Mouse (Mus musculus) cerebellum, adult 2 months (tissue): ENCODE data around the gene Fosb. TPM values are rescaled to one million over a fixed set of nuclear protein-coding genes. Genes with fewer than 3 reads are reported as not detected.

Experiments
- DNase-seq, 2 experiments: peaks; one replicate each; pipeline ENCODE4 v3.0.0; 2021
- H3K27ac ChIP-seq: fragments of 200-500 bp; 2 replicates; pipeline ENCODE4 v1.5.1; 2012; ENCODE audit warnings: low read length, control low read depth, inconsistent platforms; ENCODE audit not compliant: insufficient read depth
- H3K27me3 ChIP-seq: fragments of 200-500 bp; 2 replicates; pipeline ENCODE4 v1.6.1; 2012; ENCODE audit warnings: inconsistent platforms, mild to moderate bottlenecking, low read length, moderate library complexity; ENCODE audit not compliant: control insufficient read depth, insufficient read depth
- H3K4me1 ChIP-seq: fragments of 200-500 bp; 2 replicates; pipeline ENCODE4 v1.6.1; 2011; ENCODE audit warnings: low read length; ENCODE audit not compliant: control insufficient read depth, insufficient read depth
- H3K4me3 ChIP-seq: fragments of 200-500 bp; replicated peaks from 2 replicates; pipeline ENCODE3; 2011; ENCODE audit warnings: mild to moderate bottlenecking, low read depth, low read length, control low read depth; ENCODE audit not compliant: insufficient read depth
- CTCF ChIP-seq: fragments of 200-500 bp; IDR thresholded peaks from 2 replicates; pipeline ENCODE4 v1.5.1; 2011; ENCODE audit warnings: low read depth, mild to moderate bottlenecking, control low read depth, low read length, moderate library complexity, borderline replicate concordance; ENCODE audit not compliant: insufficient read depth
- POLR2A ChIP-seq: fragments of 200-500 bp; IDR thresholded peaks from 2 replicates; pipeline ENCODE4 v1.6.1; 2011; ENCODE audit warnings: low read length, control low read depth, borderline replicate concordance; ENCODE audit not compliant: insufficient read depth
- WGBS: fragments of 180-500 bp; shearing (Covaris S2); methylation state at CpG from one replicate; pipeline ENCODE4 v1.1.7; 2018; 5-methylcytosine and 5-hydroxymethylcytosine counted together
- polyA plus RNA-seq: library from polyadenylated mRNA; depleted of rRNA; stranded (reverse); fragments of >200 nt; gene quantifications from 2 replicates; pipeline ENCODE4 v1.2.3, GENCODE M21; 2012

Fosb gene
- polyA plus RNA-seq, 1 experiment, result 0.67 TPM

GRCm38 (mm10) chr7:19338596-19338995, 28.7 kb upstream of the Fosb start:
- peaks cover 14% of the 10 kb centered on the region; the same call in 1 of the 2 replicates for H3K4me1 ChIP-seq
- no peak for DNase-seq
- TF ChIP-seq POLR2A (no peak), CTCF (no peak)
- H3K4me3 ChIP-seq, result no peak overlapping the region
- no peaks in the 10 kb centered on the region for H3K27me3 ChIP-seq
- WGBS, result 78% methylated on average over 7 of the region's 7 CpGs
- no peak overlapping the region for H3K27ac ChIP-seq

GRCm38 (mm10) chr7:19338060-19338459, 28.2 kb upstream of the Fosb start:
- WGBS, result 76% methylated on average over 2 of the region's 2 CpGs
- no peak overlapping the region for H3K27ac ChIP-seq
- no peaks in the 10 kb centered on the region for H3K27me3 ChIP-seq
- peaks cover 14% of the 10 kb centered on the region; the same call in 1 of the 2 replicates for H3K4me1 ChIP-seq
- TF ChIP-seq POLR2A (no peak), CTCF (no peak)
- no peak overlapping the region for H3K4me3 ChIP-seq
- DNase-seq, result no peak

GRCm38 (mm10) chr7:19337122-19337521, 27.3 kb upstream of the Fosb start:
- no peaks in the 10 kb centered on the region for H3K27me3 ChIP-seq

GRCm38 (mm10) chr7:19335583-19335982, 25.7 kb upstream of the Fosb start:
- Histone ChIP-seq H3K4me1 (peaks cover 14% of the 10 kb centered on the region; the same call in 1 of the 2 replicates), H3K4me3 (no peak overlapping the region), H3K27me3 (no peaks in the 10 kb centered on the region), H3K27ac (no peak overlapping the region)
- WGBS, result 46% methylated on average over 3 of the region's 3 CpGs
- no peak for DNase-seq
- TF ChIP-seq POLR2A, result no peak
- TF ChIP-seq CTCF, result no peak

More at GRCm38 (mm10) chr7:19337122-19337521, 27.3 kb upstream of the Fosb start:
- Histone ChIP-seq H3K4me3 (no peak overlapping the region), H3K27ac (no peak overlapping the region), H3K4me1 (peaks cover 14% of the 10 kb centered on the region; the same call in 1 of the 2 replicates)
- DNase-seq, result no peak
- 74% methylated on average over 10 of the region's 10 CpGs for WGBS
- TF ChIP-seq POLR2A (no peak), CTCF (no peak)

GRCm38 (mm10) chr7:19332709-19333352, 23.0 kb upstream of the Fosb start:
- Histone ChIP-seq H3K27me3 (no peaks in the 10 kb centered on the region), H3K27ac (peak overlapping the region; percentile 98), H3K4me3 (peak overlapping the region; percentile 99), H3K4me1 (peaks cover 14% of the 10 kb centered on the region; the same call in 1 of the 2 replicates)
- under 1% methylated on average over 52 of the region's 52 CpGs for WGBS
- TF ChIP-seq CTCF (no peak), POLR2A (peak; percentile 34; the same call in 1 of the 2 replicates)
- peak; percentile 88 to 89 for DNase-seq

- TF ChIP-seq POLR2A, result no peak
- no peak for TF ChIP-seq CTCF
- Histone ChIP-seq H3K27ac (no peak overlapping the region), H3K27me3 (no peaks in the 10 kb centered on the region), H3K4me1 (peaks cover 14% of the 10 kb centered on the region; the same call in 1 of the 2 replicates), H3K4me3 (no peak overlapping the region)
- no peak for DNase-seq
- WGBS, result 69% methylated on average over 2 of the region's 2 CpGs
Observed at GRCm38 (mm10) chr7:19331910-19332309, 22.1 kb upstream of the Fosb start.

GRCm38 (mm10) chr7:19328425-19328824, 18.6 kb upstream of the Fosb start:
- Histone ChIP-seq H3K27me3 (no peaks in the 10 kb centered on the region), H3K27ac (no peak overlapping the region), H3K4me3 (no peak overlapping the region), H3K4me1 (no peaks in the 10 kb centered on the region)
- TF ChIP-seq POLR2A, result no peak
- TF ChIP-seq CTCF, result no peak
- no peak for DNase-seq

GRCm38 (mm10) chr7:19327782-19328181, 17.9 kb upstream of the Fosb start:
- no peak for DNase-seq
- Histone ChIP-seq H3K27me3 (no peaks in the 10 kb centered on the region), H3K4me3 (no peak overlapping the region), H3K27ac (no peak overlapping the region), H3K4me1 (no peaks in the 10 kb centered on the region)
- TF ChIP-seq POLR2A (no peak), CTCF (no peak)
- WGBS, result 70% methylated on average over 5 of the region's 5 CpGs
